Comparison of ENCODE assay signal across 17 mouse cellular contexts in genomic region chr3:55027271-55027840, GRCm38 (mm10). TPM values are rescaled to one million over a fixed set of nuclear protein-coding genes. Genes with fewer than 3 reads are reported as not detected.
DNase-seq lines count a peak whose midpoint lies in the region; ATAC-seq lines count a peak whose summit lies in the region.
"Had no signal": no experiment of that assay in that cellular context is flagged by ENCODE, and none has a peak within 500 bp of the region (broad histone marks: within the 10 kb centered on the region; RNA-seq: fewer than 3 reads in every experiment).

No protein-coding gene starts in this region.

- no peak overlapping the region for H3K27ac ChIP-seq in kidney, embryonic 14.5 days (ENCODE audit: low read depth, low read length)
- H3K27ac ChIP-seq in neural tube, embryonic 13.5 days (replicated peaks) = no peak overlapping the region
- no peak overlapping the region for H3K27ac ChIP-seq in neural tube, embryonic 15.5 days (replicated peaks)
- H3K27ac ChIP-seq: heart, embryonic 13.5 days; hindbrain, embryonic 15.5 days; limb, embryonic 12.5 days; macrophage had no signal

- no peak overlapping the region for H3K9ac ChIP-seq in kidney, embryonic 14.5 days (ENCODE audit: low read depth, low read length)
- H3K9ac ChIP-seq in neural tube, embryonic 13.5 days = no peak overlapping the region
- no peak overlapping the region for H3K9ac ChIP-seq in neural tube, embryonic 15.5 days (replicated peaks)
- H3K9ac ChIP-seq: forebrain, postnatal 0 days; heart, embryonic 13.5 days; hindbrain, embryonic 15.5 days; limb, embryonic 12.5 days; midbrain, embryonic 15.5 days had no signal

- intact Hi-C loops in gastrocnemius, postnatal 36 days (cut with DNase I) = no loop called here

- H3K4me3 ChIP-seq in kidney, embryonic 14.5 days (ENCODE audit: low read length) = no peak overlapping the region
- H3K4me3 ChIP-seq in neural tube, embryonic 13.5 days = no peak overlapping the region
- no peak overlapping the region for H3K4me3 ChIP-seq in neural tube, embryonic 15.5 days (replicated peaks)
- H3K4me3 ChIP-seq: heart, embryonic 13.5 days; hindbrain, embryonic 15.5 days; limb, embryonic 12.5 days; midbrain, embryonic 15.5 days had no signal

- DNase-seq in adrenal gland, postnatal 14 days = peak; percentile 37
- no peak for DNase-seq in adrenal gland, adult 8-10 months
- DNase-seq in kidney, adult 8-10 months = peak; percentile 5 to 11
- no peak for DNase-seq in gastrocnemius, postnatal 36 days
- DNase-seq: cerebellum, adult 8-10 months; forebrain, postnatal 0 days; thymus, postnatal 36 days had no signal

- no peaks in the 10 kb centered on the region for H3K27me3 ChIP-seq in kidney, embryonic 14.5 days (ENCODE audit: control insufficient read depth, insufficient read depth, low read length)
- H3K27me3 ChIP-seq in neural tube, embryonic 13.5 days = no peaks in the 10 kb centered on the region
- no peaks in the 10 kb centered on the region for H3K27me3 ChIP-seq in neural tube, embryonic 15.5 days (replicated peaks)
- H3K27me3 ChIP-seq: heart, embryonic 13.5 days; hindbrain, embryonic 15.5 days; limb, embryonic 12.5 days; midbrain, embryonic 15.5 days had no signal

- 82% methylated on average over 7 of the region's 7 CpGs for WGBS in kidney, embryonic 14.5 days
- WGBS in neural tube, embryonic 13.5 days = 74% methylated on average over 7 of the region's 7 CpGs
- WGBS in neural tube, embryonic 15.5 days = 56% methylated on average over 7 of the region's 7 CpGs

- no peaks in the 10 kb centered on the region for H3K4me1 ChIP-seq in kidney, embryonic 14.5 days (ENCODE audit: control insufficient read depth, insufficient read depth, low read length)
- H3K4me1 ChIP-seq in neural tube, embryonic 13.5 days (replicated peaks) = no peaks in the 10 kb centered on the region; the same call in 1 of the 2 replicates
- H3K4me1 ChIP-seq in neural tube, embryonic 15.5 days = peaks cover 4% of the 10 kb centered on the region; the same call in 1 of the 2 replicates
- H3K4me1 ChIP-seq: limb, embryonic 12.5 days had no signal

- no peaks in the 10 kb centered on the region for H3K9me3 ChIP-seq in kidney, embryonic 14.5 days (ENCODE audit: control insufficient read depth, low read length)
- H3K9me3 ChIP-seq in neural tube, embryonic 13.5 days = no peaks in the 10 kb centered on the region
- no peaks in the 10 kb centered on the region for H3K9me3 ChIP-seq in neural tube, embryonic 15.5 days (replicated peaks)
- H3K9me3 ChIP-seq: heart, embryonic 13.5 days; hindbrain, embryonic 15.5 days; midbrain, embryonic 15.5 days had no signal

- no peak overlapping the region for H3K4me2 ChIP-seq in kidney, embryonic 14.5 days (replicated peaks; ENCODE audit: low read depth, low read length)
- H3K4me2 ChIP-seq in neural tube, embryonic 13.5 days = no peak overlapping the region
- H3K4me2 ChIP-seq in neural tube, embryonic 15.5 days = no peak overlapping the region
- H3K4me2 ChIP-seq: heart, embryonic 13.5 days; hindbrain, embryonic 15.5 days; limb, embryonic 12.5 days; midbrain, embryonic 15.5 days had no signal

- H3K36me3 ChIP-seq in kidney, embryonic 14.5 days (ENCODE audit: control insufficient read depth, insufficient read depth, low read length) = no peaks in the 10 kb centered on the region
- H3K36me3 ChIP-seq in neural tube, embryonic 13.5 days = no peaks in the 10 kb centered on the region
- no peaks in the 10 kb centered on the region for H3K36me3 ChIP-seq in neural tube, embryonic 15.5 days
- H3K36me3 ChIP-seq: heart, embryonic 13.5 days; hindbrain, embryonic 15.5 days; limb, embryonic 12.5 days; midbrain, embryonic 15.5 days had no signal

- ATAC-seq in kidney, embryonic 14.5 days (ENCODE audit: low FRiP score, low TSS enrichment) = no peak
- ATAC-seq in neural tube, embryonic 13.5 days (ENCODE audit: low read depth) = peak; percentile 53; the same call in 1 of the 2 replicates
- no peak for ATAC-seq in neural tube, embryonic 15.5 days (ENCODE audit: low FRiP score)
- ATAC-seq in CD4-positive, CD25-positive, alpha-beta regulatory T cell, adult 4 months = no peak
- ATAC-seq: forebrain, postnatal 0 days had no signal

RNA-seq across cellular contexts. Expression of gene Ccna1, which starts 27.9 kb away (rescaled TPM):
- 0.49 and 0.89 TPM in 2 replicates for total RNA-seq in adrenal gland, postnatal 14 days (2021)
- not detected for total RNA-seq in adrenal gland, adult 8-10 months (2022)
- polyA plus RNA-seq in kidney, embryonic 14.5 days (2014; fragmentation: Nextera tagmentation; extraction: Ambion mirVana) = 1.6 and 2.1 TPM in 2 replicates
- 0.56 and 0.66 TPM in 2 replicates for polyA plus RNA-seq in neural tube, embryonic 13.5 days (2015; fragmentation: Nextera tagmentation; extraction: Ambion mirVana)
- 0.37 and 0.41 TPM in 2 replicates for polyA plus RNA-seq in neural tube, embryonic 15.5 days (2015; fragmentation: Nextera tagmentation; extraction: Ambion mirVana)
- not detected for polyA plus RNA-seq in CD4-positive, CD25-positive, alpha-beta regulatory T cell, adult 4 months (2017; shearing (Covaris generic))
- not detected for total RNA-seq in gastrocnemius, postnatal 36 days (2021)
- total RNA-seq: gastrocnemius, adult 8-10 months had no signal
- polyA plus RNA-seq: macrophage had no signal

Comparison
In these comparisons a context has a peak if more than half of its experiments do, and no peak if none do; other contexts are left out.
1. DNase-seq: peak in adrenal gland, postnatal 14 days (single experiment) and kidney, adult 8-10 months (2 of 2); none in adrenal gland, adult 8-10 months (single experiment) and gastrocnemius, postnatal 36 days (0 of 2).